Mouse (Mus musculus): ENCODE measurements around the gene Gm49630. TPM values are rescaled to one million over a fixed set of nuclear protein-coding genes. Genes with fewer than 3 reads are reported as not detected.
"Not testable (repeated sequence)": the region's sequence is repeated elsewhere in the genome, so short reads cannot be mapped to it uniquely, and the experiment has no call there.

Gene Gm49630
- polyA plus RNA-seq, 1 experiment from 2014 or later, result not detected

DNA sequence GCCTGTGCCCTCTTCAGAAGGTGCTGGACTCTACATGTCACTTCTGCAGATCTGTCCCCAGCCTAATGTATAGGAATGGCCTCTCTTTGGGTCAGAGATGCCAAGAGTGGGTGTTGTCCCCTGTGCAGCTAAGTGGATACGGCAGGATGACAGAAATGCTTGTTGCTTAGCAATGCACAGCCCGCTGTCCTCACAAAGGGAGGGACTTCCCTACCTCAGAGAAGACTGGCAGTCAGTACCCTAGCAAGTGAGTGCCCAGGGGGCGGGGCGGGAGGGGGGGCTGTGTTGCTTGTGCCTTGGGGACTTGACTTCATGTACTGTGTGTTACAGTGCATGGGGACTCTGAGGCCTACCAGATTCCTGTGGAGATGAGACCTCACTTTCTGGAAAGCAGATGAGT lies 12.0 kb downstream of the Gm49630 start:
- H3K4me1 ChIP-seq (replicated peaks; ENCODE audit: control insufficient read depth, insufficient read depth, low read length); H3K27ac ChIP-seq (ENCODE audit: low read depth); DNase-seq (ENCODE audit: low spot score); H3K4me2 ChIP-seq (ENCODE audit: low read length); H3K4me3 ChIP-seq (ENCODE audit: low read depth, low read length); H3K27me3 ChIP-seq (replicated peaks; ENCODE audit: control insufficient read depth, insufficient read depth, low read length); H3K36me3 ChIP-seq (ENCODE audit: control insufficient read depth, insufficient read depth, low read length); H3K9me3 ChIP-seq (ENCODE audit: control insufficient read depth, low read length); H3K9ac ChIP-seq (ENCODE audit: low read length); ATAC-seq (replicated peaks; ENCODE audit: low FRiP score, low TSS enrichment, low read depth): not testable (repeated sequence)
- 77% methylated on average over 4 of the region's 4 CpGs for WGBS

DNA sequence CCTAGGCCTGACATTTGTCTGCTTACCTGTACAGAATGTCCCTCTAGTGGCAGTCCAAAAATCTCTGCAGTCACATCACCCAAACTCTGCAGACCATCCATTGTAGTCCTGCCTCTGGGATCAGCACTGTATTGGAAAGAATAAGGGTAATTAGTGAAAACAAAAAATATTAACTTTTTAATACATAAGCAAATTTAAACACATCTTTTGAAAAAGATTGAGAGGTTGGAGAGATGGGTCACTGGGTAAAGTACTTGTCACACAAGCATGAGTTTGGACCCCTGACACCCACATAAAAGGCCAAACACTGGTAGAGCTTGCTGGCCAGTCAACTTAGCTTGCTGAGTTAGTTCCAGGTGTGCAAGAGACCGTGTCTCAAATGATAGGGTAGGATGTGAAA lies 19.2 kb downstream of the Gm49630 start, which contains the start of gene Ttll2:
Ttll2 (minus strand) TSS at position 101 of the 400 bp plus-strand sequence.
- not testable (repeated sequence) for H3K27me3 ChIP-seq (replicated peaks; ENCODE audit: control insufficient read depth, insufficient read depth, low read length); H3K9me3 ChIP-seq (ENCODE audit: control insufficient read depth, low read length); H3K9ac ChIP-seq (ENCODE audit: low read length); H3K4me3 ChIP-seq (ENCODE audit: low read depth, low read length); H3K4me2 ChIP-seq (ENCODE audit: low read length); DNase-seq (ENCODE audit: low spot score); H3K4me1 ChIP-seq (replicated peaks; ENCODE audit: control insufficient read depth, insufficient read depth, low read length); ATAC-seq (replicated peaks; ENCODE audit: low FRiP score, low TSS enrichment, low read depth); H3K36me3 ChIP-seq (ENCODE audit: control insufficient read depth, insufficient read depth, low read length); H3K27ac ChIP-seq (ENCODE audit: low read depth)
- 100% methylated on average over 1 of the region's 1 CpGs for WGBS

DNA sequence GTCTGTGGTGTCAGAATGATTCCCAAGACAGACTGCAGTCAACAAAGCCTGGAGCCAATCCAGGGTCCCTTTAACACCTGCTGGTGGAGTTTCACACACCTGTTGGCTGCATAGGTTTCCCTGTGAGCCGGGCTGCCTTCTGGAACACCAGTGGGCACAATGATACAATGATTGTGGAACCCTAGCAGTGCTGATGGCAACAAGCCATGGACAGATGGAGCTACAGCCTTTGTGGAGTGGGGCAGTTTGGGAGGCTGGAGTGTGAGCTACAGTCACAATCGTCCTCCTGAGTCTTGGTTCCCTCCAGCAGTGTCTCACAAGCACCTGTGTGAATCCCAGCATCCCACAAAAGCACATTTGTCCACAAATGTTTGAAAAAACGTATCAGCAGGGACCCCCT lies 23.0 kb downstream of the Gm49630 start:
- H3K27me3 ChIP-seq (replicated peaks; ENCODE audit: control insufficient read depth, insufficient read depth, low read length); H3K4me2 ChIP-seq (ENCODE audit: low read length); H3K36me3 ChIP-seq (ENCODE audit: control insufficient read depth, insufficient read depth, low read length); H3K9me3 ChIP-seq (ENCODE audit: control insufficient read depth, low read length); ATAC-seq (replicated peaks; ENCODE audit: low FRiP score, low TSS enrichment, low read depth); H3K4me1 ChIP-seq (replicated peaks; ENCODE audit: control insufficient read depth, insufficient read depth, low read length); H3K27ac ChIP-seq (ENCODE audit: low read depth); DNase-seq (ENCODE audit: low spot score); H3K4me3 ChIP-seq (ENCODE audit: low read depth, low read length); H3K9ac ChIP-seq (ENCODE audit: low read length): not testable (repeated sequence)
- 62% methylated on average over 2 of the region's 3 CpGs for WGBS

DNA sequence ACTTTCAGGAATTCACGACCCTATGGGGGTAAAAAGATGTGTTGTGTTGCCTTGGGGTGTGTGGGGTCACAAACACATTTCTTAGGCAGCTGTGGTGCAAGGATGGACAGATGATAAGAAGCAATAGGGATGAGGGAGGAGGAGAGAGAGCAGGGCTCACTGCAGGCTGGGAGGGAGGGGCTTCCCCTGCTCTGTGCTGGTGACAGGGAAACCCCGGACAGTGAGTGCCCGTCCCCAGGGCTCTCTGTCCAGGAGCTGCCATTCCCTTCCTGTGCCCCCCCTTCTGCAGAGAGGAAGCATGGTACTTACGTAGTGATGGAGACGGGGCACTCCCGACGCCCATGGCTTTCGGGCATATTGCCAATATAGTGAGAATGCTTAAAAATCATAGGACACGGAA lies 34.4 kb downstream of the Gm49630 start:
- not testable (repeated sequence) for H3K27ac ChIP-seq (ENCODE audit: low read depth); H3K27me3 ChIP-seq (replicated peaks; ENCODE audit: control insufficient read depth, insufficient read depth, low read length); H3K4me2 ChIP-seq (ENCODE audit: low read length); H3K4me3 ChIP-seq (ENCODE audit: low read depth, low read length); H3K36me3 ChIP-seq (ENCODE audit: control insufficient read depth, insufficient read depth, low read length); H3K9me3 ChIP-seq (ENCODE audit: control insufficient read depth, low read length); ATAC-seq (replicated peaks; ENCODE audit: low FRiP score, low TSS enrichment, low read depth); H3K9ac ChIP-seq (ENCODE audit: low read length); H3K4me1 ChIP-seq (replicated peaks; ENCODE audit: control insufficient read depth, insufficient read depth, low read length); DNase-seq (ENCODE audit: low spot score)
- 80% methylated on average over 7 of the region's 9 CpGs for WGBS

DNA sequence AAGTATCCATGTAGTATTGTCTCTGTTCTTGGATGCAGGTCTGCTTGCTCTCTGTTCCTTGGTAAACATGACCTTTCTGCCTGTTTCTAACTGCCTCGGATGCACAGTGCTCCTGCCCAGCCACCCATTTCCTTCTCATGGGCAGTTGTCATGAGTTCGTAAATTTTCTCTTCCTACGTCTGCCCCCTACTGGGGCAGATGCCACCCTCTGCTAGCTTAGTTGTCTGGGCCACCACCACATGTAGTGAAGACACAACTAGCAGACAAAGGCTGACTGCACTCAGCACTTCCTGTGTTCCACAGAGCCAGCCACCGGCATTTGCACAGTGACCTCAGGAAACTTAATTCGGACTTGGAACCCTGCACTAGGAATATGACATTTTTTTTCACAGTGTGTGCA lies 39.0 kb downstream of the Gm49630 start:
- not testable (repeated sequence) for H3K4me3 ChIP-seq (ENCODE audit: low read depth, low read length); H3K4me2 ChIP-seq (ENCODE audit: low read length); H3K4me1 ChIP-seq (replicated peaks; ENCODE audit: control insufficient read depth, insufficient read depth, low read length); H3K27ac ChIP-seq (ENCODE audit: low read depth); H3K9ac ChIP-seq (ENCODE audit: low read length); H3K9me3 ChIP-seq (ENCODE audit: control insufficient read depth, low read length); DNase-seq (ENCODE audit: low spot score); H3K27me3 ChIP-seq (replicated peaks; ENCODE audit: control insufficient read depth, insufficient read depth, low read length); ATAC-seq (replicated peaks; ENCODE audit: low FRiP score, low TSS enrichment, low read depth); H3K36me3 ChIP-seq (ENCODE audit: control insufficient read depth, insufficient read depth, low read length)
- WGBS, result 75% methylated on average over 3 of the region's 5 CpGs

DNA sequence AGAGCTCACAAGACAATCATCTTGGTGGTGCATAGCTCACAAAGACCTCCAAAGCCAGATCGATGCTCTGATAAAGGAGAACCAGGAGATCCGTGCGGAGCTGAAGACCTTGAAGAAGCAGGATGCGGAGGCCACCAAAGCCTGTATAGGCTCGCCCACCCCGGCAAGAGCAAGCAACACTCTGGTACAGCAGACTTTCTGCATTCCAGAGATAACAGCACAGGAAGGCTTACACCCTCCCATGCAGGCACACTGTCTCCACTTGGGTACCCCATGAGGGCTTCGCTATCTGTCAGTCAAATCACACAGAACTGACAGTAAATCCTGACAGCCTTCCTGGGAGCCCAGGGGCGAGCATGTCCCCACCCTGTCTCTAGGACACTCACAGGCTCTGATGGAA lies 45.4 kb downstream of the Gm49630 start:
- H3K4me1 ChIP-seq (replicated peaks; ENCODE audit: control insufficient read depth, insufficient read depth, low read length); H3K9me3 ChIP-seq (ENCODE audit: control insufficient read depth, low read length); H3K4me2 ChIP-seq (ENCODE audit: low read length); H3K27me3 ChIP-seq (replicated peaks; ENCODE audit: control insufficient read depth, insufficient read depth, low read length); H3K27ac ChIP-seq (ENCODE audit: low read depth); H3K4me3 ChIP-seq (ENCODE audit: low read depth, low read length); ATAC-seq (replicated peaks; ENCODE audit: low FRiP score, low TSS enrichment, low read depth); H3K9ac ChIP-seq (ENCODE audit: low read length); DNase-seq (ENCODE audit: low spot score); H3K36me3 ChIP-seq (ENCODE audit: control insufficient read depth, insufficient read depth, low read length): not testable (repeated sequence)
- 50% methylated on average over 4 of the region's 8 CpGs for WGBS

DNA sequence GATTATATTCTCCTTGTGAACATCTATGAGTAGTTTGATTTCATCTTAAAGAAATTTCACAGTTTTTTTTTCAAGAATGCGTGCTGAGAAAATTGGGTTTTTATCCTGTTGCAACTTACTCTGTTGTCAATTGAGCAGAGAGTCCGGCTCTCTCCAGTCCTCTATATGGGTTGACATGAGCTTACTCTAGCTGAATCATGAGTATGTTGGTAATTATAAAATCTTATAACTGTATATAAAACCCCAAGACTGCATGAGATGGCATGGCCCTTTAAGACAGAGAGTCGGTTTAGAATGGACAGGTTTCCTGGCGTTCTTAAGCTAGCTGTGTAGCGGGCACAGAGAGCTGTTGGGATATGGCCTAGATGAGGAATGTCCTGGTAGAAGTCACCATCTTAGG lies 47.4 kb downstream of the Gm49630 start, which contains the start of gene Tcp10a:
Tcp10a (plus strand) TSS at position 301 of the 400 bp plus-strand sequence.
- 97% methylated on average over 3 of the region's 5 CpGs for WGBS
- H3K27ac ChIP-seq (ENCODE audit: low read depth), result not testable (repeated sequence)

DNA sequence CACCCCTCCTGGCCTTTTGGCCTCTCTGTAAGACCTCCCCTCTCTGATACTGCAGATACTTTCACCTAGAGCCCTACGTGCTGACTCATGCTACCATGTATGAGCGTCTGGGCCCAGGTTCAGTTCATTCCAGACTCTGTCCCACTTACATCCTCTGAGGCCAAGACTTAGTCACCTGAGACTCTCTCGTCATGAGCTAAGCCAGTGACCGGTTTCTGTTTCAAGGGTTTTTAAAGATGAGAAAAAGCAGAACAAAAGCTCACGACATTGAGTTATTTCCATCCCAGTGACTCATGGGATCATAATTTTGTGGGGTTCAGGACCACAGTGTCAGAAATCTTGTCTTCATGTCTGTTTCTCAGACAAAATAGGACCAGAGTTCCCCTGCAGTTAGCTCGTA lies 52.0 kb downstream of the Gm49630 start:
- H3K4me1 ChIP-seq (replicated peaks; ENCODE audit: control insufficient read depth, insufficient read depth, low read length); ATAC-seq (replicated peaks; ENCODE audit: low FRiP score, low TSS enrichment, low read depth); H3K27ac ChIP-seq (ENCODE audit: low read depth); DNase-seq (ENCODE audit: low spot score); H3K4me3 ChIP-seq (ENCODE audit: low read depth, low read length); H3K9ac ChIP-seq (ENCODE audit: low read length); H3K27me3 ChIP-seq (replicated peaks; ENCODE audit: control insufficient read depth, insufficient read depth, low read length); H3K4me2 ChIP-seq (ENCODE audit: low read length); H3K36me3 ChIP-seq (ENCODE audit: control insufficient read depth, insufficient read depth, low read length); H3K9me3 ChIP-seq (ENCODE audit: control insufficient read depth, low read length): not testable (repeated sequence)
- WGBS, result 72% methylated on average over 6 of the region's 6 CpGs

More for the DNA sequence above, 47.4 kb downstream of the Gm49630 start, which contains the start of gene Tcp10a:
- not testable (repeated sequence) for H3K4me2 ChIP-seq (ENCODE audit: low read length); H3K4me3 ChIP-seq (ENCODE audit: low read depth, low read length); DNase-seq (ENCODE audit: low spot score); H3K27me3 ChIP-seq (replicated peaks; ENCODE audit: control insufficient read depth, insufficient read depth, low read length); H3K9ac ChIP-seq (ENCODE audit: low read length); H3K4me1 ChIP-seq (replicated peaks; ENCODE audit: control insufficient read depth, insufficient read depth, low read length); H3K9me3 ChIP-seq (ENCODE audit: control insufficient read depth, low read length); H3K36me3 ChIP-seq (ENCODE audit: control insufficient read depth, insufficient read depth, low read length); ATAC-seq (replicated peaks; ENCODE audit: low FRiP score, low TSS enrichment, low read depth)

DNA sequence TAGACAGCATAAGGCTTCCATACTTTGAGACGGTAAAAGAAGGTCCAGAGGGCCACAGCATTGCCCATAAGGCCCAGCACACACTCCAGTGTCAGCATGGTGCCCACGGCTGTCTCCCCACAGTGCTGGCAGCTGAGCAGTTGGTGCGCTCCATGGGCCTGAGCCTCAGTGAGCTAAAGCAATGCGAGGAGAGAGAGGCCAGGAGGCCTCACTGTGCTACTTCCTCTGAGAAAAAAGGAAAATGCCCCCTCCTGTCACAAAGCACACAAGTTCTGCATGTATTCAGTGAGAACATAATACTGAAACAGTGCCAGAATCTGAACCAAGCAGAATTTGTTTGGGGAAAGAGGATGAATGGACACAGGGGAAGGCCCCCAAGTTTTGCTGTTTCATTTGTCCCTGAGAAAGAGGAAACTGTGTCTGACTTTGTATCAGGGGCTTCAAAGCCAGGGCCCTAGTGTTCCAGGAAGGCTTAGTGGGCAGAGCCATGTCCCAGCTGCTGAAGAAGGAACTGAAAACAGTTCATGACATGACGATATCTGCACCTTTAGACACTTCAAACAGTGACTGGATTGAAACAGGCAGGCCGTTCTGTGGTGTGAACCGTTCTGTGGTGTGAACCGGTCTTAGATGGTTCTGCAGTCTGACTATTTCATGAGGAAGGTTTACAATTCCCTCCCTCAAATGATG lies 55.9 kb downstream of the Gm49630 start:
- H3K9me3 ChIP-seq (ENCODE audit: control insufficient read depth, low read length); H3K27ac ChIP-seq (ENCODE audit: low read depth); H3K27me3 ChIP-seq (replicated peaks; ENCODE audit: control insufficient read depth, insufficient read depth, low read length); DNase-seq (ENCODE audit: low spot score); H3K9ac ChIP-seq (ENCODE audit: low read length); ATAC-seq (replicated peaks; ENCODE audit: low FRiP score, low TSS enrichment, low read depth); H3K4me2 ChIP-seq (ENCODE audit: low read length); H3K4me1 ChIP-seq (replicated peaks; ENCODE audit: control insufficient read depth, insufficient read depth, low read length); H3K36me3 ChIP-seq (ENCODE audit: control insufficient read depth, insufficient read depth, low read length); H3K4me3 ChIP-seq (ENCODE audit: low read depth, low read length): not testable (repeated sequence)
- 74% methylated on average over 5 of the region's 8 CpGs for WGBS
